Mouse (Mus musculus) liver, postnatal 0 days (tissue): ENCODE data around the gene Nlgn2. TPM values are rescaled to one million over a fixed set of nuclear protein-coding genes. Genes with fewer than 3 reads are reported as not detected.

Experiments
- ATAC-seq: fragments of 200-750 bp; cut with Nextera tagmentation; 2 replicates; pipeline ENCODE4 v1.8.0; 2017; ENCODE audit warnings: mild to moderate bottlenecking, moderate library complexity
- DNase-seq: peaks from one replicate; pipeline ENCODE4 v3.0.0-alpha.2; 2016
- H3K27ac ChIP-seq: fragments of 300-500 bp; sonication (generic); 2 replicates; pipeline ENCODE4 v1.5.1; 2014; ENCODE audit warnings: antibody characterized with exemption, moderate library complexity, mild to moderate bottlenecking, low read depth
- H3K27me3 ChIP-seq: fragments of 300-500 bp; sonication (generic); 2 replicates; pipeline ENCODE4 v1.6.1; 2014; ENCODE audit warnings: low read length, control low read depth, mixed read lengths; ENCODE audit not compliant: insufficient read depth
- H3K36me3 ChIP-seq: fragments of 300-500 bp; sonication (generic); replicated peaks from 2 replicates; pipeline ENCODE4 v1.6.1; 2014; ENCODE audit warnings: mild to moderate bottlenecking, control low read depth, low read length, moderate library complexity, mixed read lengths; ENCODE audit not compliant: insufficient read depth
- H3K4me1 ChIP-seq: fragments of 300-500 bp; sonication (generic); 2 replicates; pipeline ENCODE4 v1.6.1; 2014; ENCODE audit warnings: antibody characterized with exemption, mild to moderate bottlenecking, control low read depth; ENCODE audit not compliant: insufficient read depth
- H3K4me2 ChIP-seq: fragments of 300-500 bp; sonication (generic); 2 replicates; pipeline ENCODE4 v1.6.1; 2014; ENCODE audit warnings: low read depth, mild to moderate bottlenecking, low read length, moderate library complexity, mixed read lengths
- H3K4me3 ChIP-seq: fragments of 300-500 bp; sonication (generic); 2 replicates; pipeline ENCODE4 v1.5.1; 2014; ENCODE audit warnings: low read depth, low read length
- H3K9ac ChIP-seq: fragments of 300-500 bp; sonication (generic); replicated peaks from 2 replicates; pipeline ENCODE4 v1.6.1; 2014; ENCODE audit warnings: mild to moderate bottlenecking, moderate library complexity
- H3K9me3 ChIP-seq: fragments of 300-500 bp; sonication (generic); 2 replicates; pipeline ENCODE4 v1.6.1; 2016; ENCODE audit warnings: mild to moderate bottlenecking, control low read depth, low read length, mixed read lengths
- CTCF ChIP-seq: sonication (generic); IDR thresholded peaks from 2 replicates; pipeline ENCODE4 v1.5.1; 2016; ENCODE audit warnings: antibody characterized with exemption, low read depth
- EP300 ChIP-seq: IDR thresholded peaks from 2 replicates; pipeline ENCODE4 v1.6.1; 2016; ENCODE audit warnings: antibody characterized with exemption, low read depth, mild to moderate bottlenecking
- WGBS: fragments of 180-500 bp; shearing (Covaris S2); extraction: QIAGEN DNeasy Blood & Tissue Kit; methylation state at CpG from one replicate; pipeline ENCODE4 v1.1.7; 2014; ENCODE audit not compliant: insufficient replicate concordance; 5-methylcytosine and 5-hydroxymethylcytosine counted together
- polyA plus RNA-seq: library from polyadenylated mRNA; unstranded; fragments of >200 nt; fragmentation: Nextera tagmentation; extraction: Ambion mirVana; gene quantifications from 2 replicates; pipeline ENCODE4 v1.2.1, GENCODE M21; 2015

Gene Nlgn2
- polyA plus RNA-seq = 0.60 and 0.75 TPM in 2 replicates

GRCm38 (mm10) chr11:69837604-69837951, at the start of gene Nlgn2:
Gene Nlgn2, minus strand, starts transcription at chr11:69837784.
- Histone ChIP-seq H3K4me2 (peak within 1 kb of the TSS; percentile 99), H3K4me1 (peaks cover 46% of the 10 kb centered on the region), H3K9me3 (no peaks in the 10 kb centered on the region), H3K27ac (peak within 1 kb of the TSS; percentile 93), H3K9ac (peak within 1 kb of the TSS; percentile 79), H3K4me3 (peak within 1 kb of the TSS; percentile 71), H3K27me3 (peaks cover 39% of the 10 kb centered on the region), H3K36me3 (0 out of 2 replicates have a peak, but pooled peaks cover 4% of the 10 kb centered on the region)
- DNase-seq = no peak
- ATAC-seq = peak; percentile 27
- WGBS = 0% methylated on average over 12 of the region's 32 CpGs
- no peak for TF ChIP-seq EP300
- TF ChIP-seq CTCF = peak; percentile 22; the same call in 1 of the 2 replicates

GRCm38 (mm10) chr11:69886907-69887635, 49.5 kb upstream of the Nlgn2 start:
- 39% methylated on average over 8 of the region's 8 CpGs for WGBS
- 0 out of 2 replicates have a peak, but pooled peaks cover 13% of the 10 kb centered on the region for H3K36me3 ChIP-seq
- H3K4me3 ChIP-seq = no peak overlapping the region
- no peaks in the 10 kb centered on the region for H3K9me3 ChIP-seq
- peak overlapping the region; percentile 31; the same call in 1 of the 2 replicates for H3K4me2 ChIP-seq
- DNase-seq = no peak
- peak; percentile 57 for ATAC-seq
- TF ChIP-seq EP300 (no peak; the same call in 1 of the 2 replicates), CTCF (peak; percentile 72)
- H3K27ac ChIP-seq = 0 out of 2 replicates have a peak overlapping the region, but pooled peaks have one; percentile 7
- peaks cover 18% of the 10 kb centered on the region for H3K4me1 ChIP-seq
- no peak overlapping the region for H3K9ac ChIP-seq
- no peaks in the 10 kb centered on the region for H3K27me3 ChIP-seq

DNA sequence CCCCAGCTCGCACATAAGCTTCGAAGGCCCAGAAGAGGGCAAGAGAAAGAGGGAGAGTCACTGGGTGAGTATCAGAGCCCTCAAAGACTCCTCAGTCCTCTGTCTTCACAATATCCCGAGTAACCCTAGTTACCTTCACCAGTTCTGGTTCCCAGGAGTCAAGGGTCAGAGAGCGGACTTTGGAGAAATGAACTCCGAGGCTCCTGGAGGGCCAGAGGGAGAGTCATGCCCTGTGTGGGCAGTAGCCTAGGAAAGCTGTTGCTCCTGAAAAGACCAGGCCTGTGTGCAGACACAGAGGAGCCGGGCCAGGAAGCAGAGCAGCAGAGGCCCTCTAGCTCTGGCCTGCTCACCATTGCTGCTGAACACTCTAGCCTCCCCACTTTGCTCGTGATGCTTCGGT, 47.1 kb upstream of the Nlgn2 start:
- H3K9me3 ChIP-seq = no peaks in the 10 kb centered on the region
- peaks cover 30% of the 10 kb centered on the region for H3K4me1 ChIP-seq
- no peak overlapping the region for H3K27ac ChIP-seq
- 80% methylated on average over 8 of the region's 8 CpGs for WGBS
- H3K27me3 ChIP-seq = no peaks in the 10 kb centered on the region
- ATAC-seq = no peak
- no peak overlapping the region for H3K9ac ChIP-seq
- no peak for DNase-seq
- TF ChIP-seq EP300 = no peak
- TF ChIP-seq CTCF = no peak
- H3K36me3 ChIP-seq = 0 out of 2 replicates have a peak, but pooled peaks cover 11% of the 10 kb centered on the region
- no peak overlapping the region for H3K4me2 ChIP-seq
- no peak overlapping the region for H3K4me3 ChIP-seq

DNA sequence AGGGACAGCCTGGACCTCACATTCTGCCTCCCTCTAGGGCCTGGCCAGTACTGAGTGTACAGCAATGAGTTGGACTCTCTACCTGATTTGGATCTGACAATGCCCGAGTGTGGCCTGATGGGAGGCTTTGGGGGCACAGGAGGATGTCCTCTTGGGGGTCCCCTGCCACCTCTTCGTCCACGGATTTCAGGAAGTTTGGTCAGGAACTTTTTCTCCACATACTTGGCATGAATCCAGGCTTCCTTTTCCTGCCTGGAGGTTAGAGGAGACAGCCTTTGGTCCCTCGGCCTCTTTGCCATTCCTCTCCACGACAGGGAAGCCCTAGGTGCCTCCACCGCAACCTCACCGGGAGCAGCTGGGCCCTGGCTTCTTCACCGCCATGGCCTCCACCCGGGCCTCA, 46.7 kb upstream of the Nlgn2 start:
- no peaks in the 10 kb centered on the region for H3K9me3 ChIP-seq
- H3K27ac ChIP-seq = no peak overlapping the region
- H3K27me3 ChIP-seq = no peaks in the 10 kb centered on the region
- H3K9ac ChIP-seq = no peak overlapping the region
- H3K36me3 ChIP-seq = 0 out of 2 replicates have a peak, but pooled peaks cover 11% of the 10 kb centered on the region
- WGBS = 66% methylated on average over 9 of the region's 9 CpGs
- no peak for ATAC-seq
- no peak for TF ChIP-seq CTCF
- no peak for TF ChIP-seq EP300
- peaks cover 34% of the 10 kb centered on the region for H3K4me1 ChIP-seq
- DNase-seq = no peak
- no peak overlapping the region for H3K4me2 ChIP-seq
- H3K4me3 ChIP-seq = no peak overlapping the region

DNA sequence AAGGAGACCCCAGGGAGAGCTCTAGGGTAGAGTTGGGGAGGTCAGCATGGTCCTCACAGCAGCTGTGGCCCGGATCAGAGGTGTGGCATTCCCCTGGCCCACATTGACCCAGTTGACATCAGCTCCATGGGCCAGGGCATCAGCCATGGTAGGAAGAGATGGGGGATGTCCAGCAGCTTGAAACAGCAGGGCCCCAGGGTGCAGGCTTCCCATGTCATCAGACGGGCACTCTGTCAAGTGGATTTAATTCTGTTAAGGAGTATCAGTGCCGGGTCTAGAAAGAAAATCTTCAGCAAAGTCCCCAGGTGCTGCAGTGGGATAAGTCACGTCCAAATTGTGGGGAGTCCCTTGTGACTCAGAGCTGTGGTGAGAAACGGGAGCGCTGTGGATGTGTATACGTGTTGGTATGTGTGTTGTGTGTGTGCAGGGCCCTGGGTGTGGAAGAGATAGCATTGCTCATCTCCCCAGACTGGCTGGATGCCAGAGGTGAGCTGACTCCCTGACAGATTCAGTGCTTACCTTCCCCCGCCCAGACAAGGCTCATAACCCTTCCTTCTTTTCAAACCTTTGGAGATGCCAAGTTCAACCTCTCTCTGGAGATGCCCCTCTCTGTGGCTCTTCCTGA, 46.1 kb upstream of the Nlgn2 start:
- H3K27me3 ChIP-seq = no peaks in the 10 kb centered on the region
- DNase-seq = no peak
- no peaks in the 10 kb centered on the region for H3K9me3 ChIP-seq
- no peak overlapping the region for H3K9ac ChIP-seq
- H3K27ac ChIP-seq = no peak overlapping the region
- 0 out of 2 replicates have a peak, but pooled peaks cover 11% of the 10 kb centered on the region for H3K36me3 ChIP-seq
- ATAC-seq = no peak
- H3K4me1 ChIP-seq = peaks cover 40% of the 10 kb centered on the region
- 61% methylated on average over 8 of the region's 8 CpGs for WGBS
- H3K4me2 ChIP-seq = no peak overlapping the region
- TF ChIP-seq CTCF = no peak
- no peak for TF ChIP-seq EP300
- H3K4me3 ChIP-seq = no peak overlapping the region

DNA sequence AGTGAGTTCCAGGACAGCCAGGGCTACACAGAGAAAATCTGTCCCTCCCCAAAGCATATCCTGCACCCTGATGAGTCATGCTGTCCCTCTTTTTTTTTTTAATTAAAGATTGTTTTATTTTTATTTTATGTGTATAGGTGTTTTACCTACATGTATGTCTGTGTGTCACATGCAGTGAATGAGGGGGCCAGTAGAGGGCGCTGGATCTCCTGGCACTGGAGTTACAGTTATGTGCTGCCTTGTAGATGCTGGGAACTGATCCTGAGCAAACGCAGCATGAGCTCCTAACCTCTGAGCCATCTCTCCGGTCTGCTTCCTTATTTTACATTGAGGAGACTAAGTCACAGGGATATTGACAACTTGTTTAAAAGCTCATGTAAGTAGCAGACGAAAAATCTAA, 45.5 kb upstream of the Nlgn2 start:
- H3K4me2 ChIP-seq = no peak overlapping the region
- no peak overlapping the region for H3K27ac ChIP-seq
- ATAC-seq (no peak), DNase-seq (peak; percentile 66)
- H3K9me3 ChIP-seq = no peaks in the 10 kb centered on the region
- H3K27me3 ChIP-seq = no peaks in the 10 kb centered on the region
- H3K9ac ChIP-seq = no peak overlapping the region
- H3K4me3 ChIP-seq = no peak overlapping the region
- peaks cover 42% of the 10 kb centered on the region for H3K4me1 ChIP-seq
- 71% methylated on average over 4 of the region's 4 CpGs for WGBS
- TF ChIP-seq EP300 = no peak
- peak; percentile 71 for TF ChIP-seq CTCF
- 0 out of 2 replicates have a peak, but pooled peaks cover 11% of the 10 kb centered on the region for H3K36me3 ChIP-seq
